Mouse (Mus musculus) ES-Bruce4 (cell line): ENCODE results near the gene Serpinb6c.

Source experiments
- CTCF ChIP-seq: IDR thresholded peaks from one replicate; pipeline ENCODE4 v1.8.1; 2011; ENCODE audit warnings: low read depth, low read length
- EP300 ChIP-seq: IDR thresholded peaks from 2 replicates; pipeline ENCODE4 v1.6.1; 2011; ENCODE audit warnings: low read depth, low read length; ENCODE audit not compliant: insufficient read depth
- POLR2A ChIP-seq: IDR thresholded peaks from one replicate; pipeline ENCODE4 v1.8.1; 2011; ENCODE audit warnings: low read length; ENCODE audit not compliant: insufficient read depth

DNA sequence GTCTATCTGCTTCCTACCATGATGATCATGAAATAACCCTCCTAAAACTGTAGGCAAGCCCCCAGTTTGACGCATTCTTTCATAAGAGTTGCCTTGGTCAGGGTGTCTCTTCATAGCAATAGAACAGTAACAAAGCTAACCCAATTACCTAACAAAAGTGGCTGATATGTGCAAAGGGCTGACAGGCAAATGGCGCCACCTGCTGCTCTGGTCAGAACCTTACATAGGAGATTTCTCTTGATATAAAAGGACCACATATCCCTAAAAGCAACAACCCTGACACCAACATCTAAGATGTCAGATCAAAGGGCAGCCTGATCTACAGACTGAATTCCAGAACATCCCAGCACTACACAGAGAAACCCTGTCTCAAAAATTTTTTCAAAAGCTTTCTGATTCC is 11.3 kb downstream of the Serpinb6c start:
- TF ChIP-seq EP300 = no peak
- peak; percentile 67 for TF ChIP-seq CTCF
- TF ChIP-seq POLR2A = no peak
